Mouse (Mus musculus): ENCODE results near the gene F2.

DNA sequence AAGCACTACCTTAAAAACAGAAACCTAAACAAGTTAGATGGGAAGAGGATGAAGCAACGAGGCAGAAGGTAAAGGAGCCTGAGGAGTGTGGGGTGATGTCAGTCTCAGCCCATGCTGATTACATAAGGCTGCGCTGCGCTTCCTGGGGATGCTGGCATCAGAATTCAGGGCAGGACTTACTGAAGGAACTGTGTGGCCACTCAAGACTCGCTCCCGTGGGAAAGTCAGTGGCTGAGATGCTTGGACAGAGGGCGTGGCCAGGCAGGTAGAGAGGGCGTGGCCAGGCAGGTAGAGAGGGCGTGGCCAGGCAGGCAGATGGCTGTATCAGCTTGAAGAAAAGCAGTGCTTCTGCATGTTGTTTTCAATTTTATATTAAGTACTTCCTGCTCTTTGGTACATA is 47.7 kb upstream of the F2 start:
- TF ChIP-seq POLR2A (IDR thresholded peaks at IDR 0.05; ENCODE audit: control insufficient read depth, extremely low read depth, insufficient read depth, low read length, poor library complexity), result no peak
- TF ChIP-seq CTCF (IDR thresholded peaks at IDR 0.05; ENCODE audit: borderline replicate concordance, control insufficient read depth, extremely low read depth, insufficient read depth, low read length, poor library complexity), result no peak
